Mouse (Mus musculus) liver, adult 2 months (tissue): Measurements from ENCODE around the gene Pigo. TPM values are rescaled to one million over a fixed set of nuclear protein-coding genes. Genes with fewer than 3 reads are reported as not detected.

Experiments used
- DNase-seq: peaks from one replicate; pipeline ENCODE4 v3.0.0-alpha.2; 2011; ENCODE audit warnings: low read depth, low spot score; ENCODE audit errors: extremely low read depth
- H3K27ac ChIP-seq: fragments of 200-500 bp; replicated peaks from 2 replicates; pipeline ENCODE4 v1.5.1; 2012; ENCODE audit warnings: low read depth, mild to moderate bottlenecking, control low read depth, inconsistent platforms, low read length; ENCODE audit not compliant: insufficient read depth
- H3K27me3 ChIP-seq: fragments of 200-500 bp; 2 replicates; pipeline ENCODE4 v1.6.1; 2012; ENCODE audit warnings: mild to moderate bottlenecking, moderate library complexity, low read length, inconsistent platforms; ENCODE audit not compliant: control insufficient read depth, insufficient read depth
- H3K36me3 ChIP-seq: fragments of 200-500 bp; 2 replicates; pipeline ENCODE4 v1.6.1; 2012; ENCODE audit warnings: low read length, inconsistent platforms; ENCODE audit not compliant: control insufficient read depth, insufficient read depth
- H3K4me1 ChIP-seq: fragments of 200-500 bp; 2 replicates; pipeline ENCODE4 v1.6.1; 2011; ENCODE audit warnings: low read length; ENCODE audit not compliant: control insufficient read depth, insufficient read depth
- H3K4me3 ChIP-seq: fragments of 200-500 bp; 2 replicates; pipeline ENCODE4 v1.5.1; 2011; ENCODE audit warnings: low read depth, mild to moderate bottlenecking, control low read depth, low read length, moderate library complexity; ENCODE audit not compliant: insufficient read depth
- H3K79me2 ChIP-seq: fragments of 200-500 bp; 2 replicates; pipeline ENCODE4 v1.6.1; 2012; ENCODE audit warnings: inconsistent platforms, mild to moderate bottlenecking, low read length, moderate library complexity; ENCODE audit not compliant: control insufficient read depth, insufficient read depth
- H3K9ac ChIP-seq: fragments of 200-500 bp; 2 replicates; pipeline ENCODE4 v1.6.1; 2012; ENCODE audit warnings: low read depth, mild to moderate bottlenecking, control low read depth, inconsistent platforms, low read length
- CTCF ChIP-seq: fragments of 200-500 bp; IDR thresholded peaks from 2 replicates; pipeline ENCODE4 v1.5.1; 2011; ENCODE audit warnings: low read depth, low read length, control low read depth
- POLR2A ChIP-seq: fragments of 200-500 bp; IDR thresholded peaks from 2 replicates; pipeline ENCODE4 v1.6.1; 2011; ENCODE audit warnings: low read length, control low read depth; ENCODE audit not compliant: insufficient read depth; ENCODE audit errors: extremely low read depth
- WGBS: fragments of 180-500 bp; shearing (Covaris S2); methylation state at CpG from one replicate; pipeline ENCODE4 v1.1.7; 2018; 5-methylcytosine and 5-hydroxymethylcytosine counted together
- polyA plus RNA-seq: library from polyadenylated mRNA; depleted of rRNA; stranded (reverse); fragments of >200 nt; gene quantifications from 2 replicates; pipeline ENCODE4 v1.2.3, GENCODE M21; 2012
- total RNA-seq: library from RNA; depleted of rRNA; stranded (reverse); fragments of >200 nt; gene quantifications from 2 replicates; pipeline ENCODE4 v1.2.3, GENCODE M21; 2014

Gene Pigo
- total and polyA plus RNA-seq, 2 experiments: 6.9 to 14.0 TPM

DNA sequence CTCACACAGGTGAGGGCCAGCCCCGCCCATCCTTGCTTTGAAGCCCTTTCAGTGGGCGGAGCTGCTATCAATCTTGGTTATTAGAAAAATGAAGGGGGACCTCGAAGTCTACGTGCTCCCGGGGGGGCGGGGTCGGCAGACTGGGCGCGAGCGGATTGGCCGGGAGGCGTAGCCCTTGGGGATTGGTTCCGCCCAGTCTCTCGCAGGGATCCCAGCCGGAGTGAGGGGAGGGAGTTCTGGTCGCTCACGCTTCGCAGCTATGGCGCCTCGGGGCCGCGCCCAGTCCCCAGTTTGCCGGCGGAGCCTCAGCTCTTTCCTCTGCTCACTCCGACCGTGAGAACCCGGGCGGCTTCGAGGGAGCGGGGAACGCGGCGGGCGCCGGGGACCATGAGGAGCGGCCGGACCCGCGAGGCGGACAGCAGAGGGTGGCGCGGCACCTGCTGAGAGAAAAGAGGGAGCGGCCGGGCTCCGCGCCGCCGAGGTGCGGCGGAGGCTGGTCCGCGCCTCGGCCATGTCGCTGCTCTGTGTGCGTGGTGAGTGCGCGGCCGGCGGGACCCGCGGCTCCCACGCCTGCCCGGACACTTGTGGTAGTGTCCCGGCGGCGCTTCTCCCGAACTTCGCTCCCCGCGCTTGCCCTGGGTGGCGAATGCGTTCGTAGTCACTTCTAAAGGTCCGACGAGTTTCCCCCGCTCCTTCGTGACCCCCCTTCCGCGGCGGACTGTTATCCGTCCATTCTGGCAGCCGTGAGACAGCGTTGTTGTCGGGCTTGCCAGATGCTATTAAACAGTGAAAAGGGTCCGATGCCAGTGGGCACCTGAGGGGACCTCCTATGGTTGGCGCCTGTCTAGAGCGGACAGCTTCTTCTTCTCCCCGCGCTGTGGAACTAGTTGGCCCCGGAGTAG lies 33.4 kb upstream of the Pigo start, which contains the start of gene Unc13b:
Gene Unc13b, plus strand, starts transcription at position 201 of the 902 bp plus-strand sequence.
- peak; percentile 86 for DNase-seq
- no peaks in the 10 kb centered on the region for H3K79me2 ChIP-seq
- H3K27me3 ChIP-seq: 0 out of 2 replicates have a peak, but pooled peaks cover 2% of the 10 kb centered on the region
- H3K4me1 ChIP-seq: peaks cover 3% of the 10 kb centered on the region; the same call in 1 of the 2 replicates
- no peak for TF ChIP-seq CTCF
- peak; percentile 41; the same call in 1 of the 2 replicates for TF ChIP-seq POLR2A
- H3K27ac ChIP-seq: no peak within 1 kb of the TSS
- peak within 1 kb of the TSS; percentile 76 for H3K4me3 ChIP-seq
- no peaks in the 10 kb centered on the region for H3K36me3 ChIP-seq
- WGBS: 1% methylated on average over 88 of the region's 90 CpGs
- H3K9ac ChIP-seq: peak within 1 kb of the TSS; percentile 75

DNA sequence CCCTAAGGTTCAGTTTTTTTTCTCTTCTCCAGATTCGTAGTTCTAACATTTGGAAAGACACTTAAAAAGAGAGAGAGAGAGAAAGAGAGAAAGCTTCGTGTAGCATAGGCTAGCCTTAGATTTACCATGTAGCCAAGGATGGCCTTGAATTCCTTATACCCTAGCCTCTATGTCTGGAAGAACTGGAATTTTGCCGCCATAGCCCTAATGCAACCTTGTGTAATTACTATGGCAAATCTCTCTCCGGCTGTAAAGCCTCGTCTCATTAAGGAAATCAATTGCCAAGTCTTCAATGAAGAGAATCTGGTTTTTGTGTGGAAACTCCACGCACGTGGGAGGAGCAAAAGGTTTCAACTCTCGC lies 32.8 kb upstream of the Pigo start:
- Histone ChIP-seq H3K9ac (no peak overlapping the region), H3K4me1 (peaks cover 3% of the 10 kb centered on the region; the same call in 1 of the 2 replicates), H3K27ac (no peak overlapping the region), H3K36me3 (no peaks in the 10 kb centered on the region), H3K79me2 (no peaks in the 10 kb centered on the region), H3K27me3 (0 out of 2 replicates have a peak, but pooled peaks cover 2% of the 10 kb centered on the region), H3K4me3 (no peak overlapping the region)
- WGBS: 30% methylated on average over 8 of the region's 8 CpGs
- no peak for TF ChIP-seq CTCF
- TF ChIP-seq POLR2A: no peak
- no peak for DNase-seq

DNA sequence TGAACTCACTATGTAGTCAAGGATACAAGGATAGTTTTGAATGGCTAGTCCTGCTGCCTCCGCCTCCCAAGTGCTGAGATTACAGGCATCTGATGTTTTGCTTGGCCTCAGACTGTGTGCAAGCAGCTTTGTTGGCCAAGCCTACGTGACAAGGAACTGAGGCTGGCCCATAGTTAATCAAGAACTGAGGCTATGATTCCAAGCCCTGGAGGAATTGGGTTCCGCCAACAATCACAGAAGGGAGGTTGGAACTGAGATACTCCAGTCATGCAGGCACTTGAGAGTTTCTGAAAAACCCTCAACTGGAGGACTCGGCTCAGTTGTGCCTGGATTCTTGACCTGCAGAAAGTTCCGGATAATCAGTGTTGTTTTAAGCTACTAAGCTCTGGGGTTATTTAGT lies 32.0 kb upstream of the Pigo start:
- Histone ChIP-seq H3K27ac (no peak overlapping the region), H3K36me3 (no peaks in the 10 kb centered on the region), H3K79me2 (no peaks in the 10 kb centered on the region), H3K4me3 (no peak overlapping the region), H3K27me3 (0 out of 2 replicates have a peak, but pooled peaks cover 2% of the 10 kb centered on the region), H3K9ac (no peak overlapping the region), H3K4me1 (peaks cover 3% of the 10 kb centered on the region; the same call in 1 of the 2 replicates)
- no peak for TF ChIP-seq POLR2A
- TF ChIP-seq CTCF: no peak
- DNase-seq: no peak
- WGBS: 94% methylated on average over 5 of the region's 5 CpGs

DNA sequence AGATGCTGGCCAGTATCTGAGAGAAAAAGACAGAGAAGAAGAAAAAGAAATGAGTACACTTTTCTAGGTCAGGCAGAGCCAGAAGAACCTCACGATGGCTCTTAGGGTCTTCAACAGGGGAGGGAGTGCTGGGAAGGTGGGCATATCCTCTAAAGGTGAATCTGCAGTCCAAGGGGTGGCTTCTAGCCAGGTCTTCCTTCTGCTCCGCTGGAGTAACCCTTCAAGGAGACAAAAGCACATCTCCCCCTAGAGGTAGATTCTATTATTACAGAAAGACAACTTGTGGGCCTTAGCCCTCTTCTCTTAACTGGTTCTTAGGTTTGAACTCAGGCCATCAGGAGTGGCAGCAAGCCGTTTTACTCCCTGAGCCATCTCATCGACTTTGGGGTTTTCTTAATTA lies 27.0 kb upstream of the Pigo start:
- Histone ChIP-seq H3K36me3 (no peaks in the 10 kb centered on the region), H3K79me2 (no peaks in the 10 kb centered on the region), H3K4me3 (no peak overlapping the region), H3K27me3 (no peaks in the 10 kb centered on the region), H3K27ac (no peak overlapping the region), H3K4me1 (no peaks in the 10 kb centered on the region), H3K9ac (no peak overlapping the region)
- 8% methylated on average over 4 of the region's 4 CpGs for WGBS
- peak; percentile 60 for DNase-seq
- TF ChIP-seq CTCF (peak; percentile 32; the same call in 1 of the 2 replicates), POLR2A (no peak)

DNA sequence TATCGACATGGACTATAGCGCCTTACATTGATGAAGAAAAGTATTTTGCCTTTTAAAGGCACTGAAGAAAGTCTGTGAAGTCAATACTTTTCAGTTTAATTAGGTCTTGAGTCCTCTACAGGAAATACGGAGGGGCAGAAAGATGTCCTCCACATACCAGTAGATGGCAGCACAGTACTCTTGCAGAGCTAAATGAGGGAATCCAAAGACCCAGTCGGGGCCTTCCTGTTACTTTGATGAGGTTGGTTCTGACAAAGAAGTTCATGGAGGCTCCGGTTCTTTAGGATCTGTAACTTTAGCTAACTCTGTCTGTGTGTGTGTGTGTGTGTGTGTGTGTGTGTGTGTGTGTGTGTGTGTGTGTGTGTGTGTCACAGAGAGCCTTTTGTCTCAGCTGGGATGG lies 21.6 kb upstream of the Pigo start:
- no peaks in the 10 kb centered on the region for H3K27me3 ChIP-seq
- peak; percentile 80 for DNase-seq
- H3K4me3 ChIP-seq: no peak overlapping the region; the same call in 1 of the 2 replicates
- peaks cover 9% of the 10 kb centered on the region; the same call in 1 of the 2 replicates for H3K4me1 ChIP-seq
- no peaks in the 10 kb centered on the region for H3K36me3 ChIP-seq
- H3K9ac ChIP-seq: peak overlapping the region; percentile 56; the same call in 1 of the 2 replicates
- H3K79me2 ChIP-seq: no peaks in the 10 kb centered on the region
- H3K27ac ChIP-seq: no peak overlapping the region
- TF ChIP-seq POLR2A (no peak), CTCF (peak; percentile 43; the same call in 1 of the 2 replicates)
- WGBS: 4% methylated on average over 5 of the region's 5 CpGs

DNA sequence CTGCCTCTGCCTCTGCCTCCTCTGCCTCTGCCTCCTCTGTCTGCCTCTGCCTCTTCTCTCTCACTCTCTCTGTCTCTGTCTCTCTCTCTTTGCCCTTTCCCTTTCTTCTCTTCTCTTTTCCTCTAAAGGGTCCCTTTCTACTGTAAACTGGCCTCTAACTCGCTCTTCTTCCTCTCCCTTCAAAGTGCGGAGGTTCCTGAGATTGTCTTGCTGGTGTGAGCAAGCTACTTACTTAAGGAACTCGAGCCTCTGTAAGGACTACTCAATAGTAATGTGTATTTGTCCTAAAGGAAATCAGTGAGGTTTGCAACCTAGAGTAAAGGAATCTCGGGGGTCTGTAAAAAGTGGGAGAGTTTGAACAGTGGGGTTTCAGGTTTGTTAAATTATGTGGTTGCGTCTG lies 21.0 kb upstream of the Pigo start:
- H3K27me3 ChIP-seq: no peaks in the 10 kb centered on the region
- no peaks in the 10 kb centered on the region for H3K79me2 ChIP-seq
- H3K4me3 ChIP-seq: no peak overlapping the region
- 0 out of 2 replicates have a peak overlapping the region, but pooled peaks have one; percentile 22 for H3K27ac ChIP-seq
- H3K4me1 ChIP-seq: peaks cover 9% of the 10 kb centered on the region; the same call in 1 of the 2 replicates
- 44% methylated on average over 5 of the region's 5 CpGs for WGBS
- H3K9ac ChIP-seq: peak overlapping the region; percentile 69
- H3K36me3 ChIP-seq: no peaks in the 10 kb centered on the region
- DNase-seq: no peak
- TF ChIP-seq CTCF (no peak), POLR2A (no peak)
